Mouse (Mus musculus) stomach, embryonic 15.5 days (tissue): ENCODE measurements around the gene Olfr1310. TPM values are rescaled to one million over a fixed set of nuclear protein-coding genes. Genes with fewer than 3 reads are reported as not detected.
"Not testable (repeated sequence)": the region's sequence is repeated elsewhere in the genome, so short reads cannot be mapped to it uniquely, and the experiment has no call there.

ENCODE experiments used
- ATAC-seq: fragments of 200-750 bp; cut with Nextera tagmentation; 2 replicates; pipeline ENCODE4 v1.8.0; 2017; ENCODE audit warnings: low read depth, moderate number of reproducible peaks, moderate TSS enrichment; ENCODE audit not compliant: insufficient read depth, low FRiP score
- H3K27ac ChIP-seq: fragments of 300-500 bp; sonication (generic); 2 replicates; pipeline ENCODE4 v1.5.1; 2015; ENCODE audit warnings: mild to moderate bottlenecking, inconsistent platforms
- H3K27me3 ChIP-seq: fragments of 300-500 bp; sonication (generic); replicated peaks from 2 replicates; pipeline ENCODE4 v1.6.1; 2015; ENCODE audit warnings: inconsistent platforms
- H3K36me3 ChIP-seq: fragments of 300-500 bp; sonication (generic); 2 replicates; pipeline ENCODE4 v1.6.1; 2015; ENCODE audit warnings: inconsistent platforms
- H3K4me1 ChIP-seq: fragments of 300-500 bp; sonication (generic); 2 replicates; pipeline ENCODE4 v1.6.1; 2015; ENCODE audit warnings: inconsistent platforms
- H3K4me2 ChIP-seq: fragments of 300-500 bp; sonication (generic); 2 replicates; pipeline ENCODE4 v1.6.1; 2015; ENCODE audit warnings: mild to moderate bottlenecking, inconsistent platforms
- H3K4me3 ChIP-seq: fragments of 300-500 bp; sonication (generic); replicated peaks from 2 replicates; pipeline ENCODE4 v1.5.1; 2015; ENCODE audit warnings: inconsistent platforms
- H3K9ac ChIP-seq: fragments of 300-500 bp; sonication (generic); 2 replicates; pipeline ENCODE4 v1.6.1; 2015; ENCODE audit warnings: inconsistent platforms
- H3K9me3 ChIP-seq: fragments of 300-500 bp; sonication (generic); 2 replicates; pipeline ENCODE4 v1.6.1; 2016; ENCODE audit warnings: inconsistent platforms
- WGBS: fragments of 180-500 bp; shearing (Covaris S2); methylation state at CpG from one replicate; pipeline ENCODE4 v1.1.7; 2015; 5-methylcytosine and 5-hydroxymethylcytosine counted together
- polyA plus RNA-seq: library from polyadenylated mRNA; unstranded; fragments of >200 nt; fragmentation: Nextera tagmentation; extraction: Ambion mirVana; gene quantifications from 2 replicates; pipeline ENCODE4 v1.2.1, GENCODE M21; 2015

Olfr1310 gene
- not detected in 2 replicates for polyA plus RNA-seq

GRCm38 (mm10) chr2:112012608-112013007 lies at the start of gene Olfr1310:
Olfr1310 (minus strand) TSS chr2:112012708.
- Histone ChIP-seq H3K27ac (no peak within 1 kb of the TSS), H3K36me3 (no peaks in the 10 kb centered on the region), H3K4me1 (no peaks in the 10 kb centered on the region), H3K9me3 (no peaks in the 10 kb centered on the region), H3K27me3 (no peaks in the 10 kb centered on the region), H3K9ac (no peak within 1 kb of the TSS), H3K4me3 (no peak within 1 kb of the TSS), H3K4me2 (no peak within 1 kb of the TSS)
- ATAC-seq: no peak

GRCm38 (mm10) chr2:112050138-112050537 lies 37.6 kb upstream of the Olfr1310 start, which contains the start of gene Olfr1312:
Olfr1312 (minus strand) TSS chr2:112050238.
- H3K36me3 ChIP-seq: no peaks in the 10 kb centered on the region
- H3K4me2 ChIP-seq: no peak within 1 kb of the TSS
- no peaks in the 10 kb centered on the region for H3K4me1 ChIP-seq
- H3K9ac ChIP-seq: no peak within 1 kb of the TSS
- WGBS: 30% methylated on average over 1 of the region's 1 CpGs
- H3K27ac ChIP-seq: no peak within 1 kb of the TSS
- ATAC-seq: no peak
- H3K9me3 ChIP-seq: no peaks in the 10 kb centered on the region
- no peak within 1 kb of the TSS for H3K4me3 ChIP-seq
- no peaks in the 10 kb centered on the region for H3K27me3 ChIP-seq

DNA sequence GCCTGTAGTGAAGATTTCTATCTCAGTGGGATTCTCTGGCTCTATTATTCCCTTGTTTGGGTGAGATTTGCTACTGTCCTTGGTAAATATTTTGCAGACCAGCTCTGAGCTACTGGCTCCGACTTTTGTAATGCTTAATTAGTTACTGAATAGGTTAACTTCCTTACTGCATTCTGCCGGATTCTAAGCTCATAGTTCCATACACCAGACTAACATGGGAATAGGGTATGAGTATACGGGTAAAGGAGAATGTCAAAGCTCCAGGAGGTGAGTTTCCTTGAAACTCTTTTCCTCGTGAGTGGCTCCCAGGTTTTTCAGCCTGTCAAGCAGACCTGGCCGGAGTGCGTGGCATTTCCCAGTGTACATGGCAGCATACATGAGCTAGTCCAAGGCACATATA lies 14.5 kb upstream of the Olfr1310 start:
- H3K4me1 ChIP-seq, H3K4me2 ChIP-seq, H3K4me3 ChIP-seq, H3K27me3 ChIP-seq, ATAC-seq, H3K9me3 ChIP-seq, H3K27ac ChIP-seq, H3K36me3 ChIP-seq, H3K9ac ChIP-seq: not testable (repeated sequence)
- WGBS: 33% methylated on average over 6 of the region's 6 CpGs

- Histone ChIP-seq H3K4me3 (no peak within 1 kb of the TSS), H3K4me1 (no peaks in the 10 kb centered on the region), H3K9ac (no peak within 1 kb of the TSS), H3K4me2 (no peak within 1 kb of the TSS), H3K27me3 (no peaks in the 10 kb centered on the region), H3K36me3 (no peaks in the 10 kb centered on the region), H3K9me3 (no peaks in the 10 kb centered on the region), H3K27ac (no peak within 1 kb of the TSS)
- ATAC-seq: no peak
- WGBS: 86% methylated on average over 2 of the region's 2 CpGs
Measured at GRCm38 (mm10) chr2:112024312-112024711, 11.8 kb upstream of the Olfr1310 start, which contains the start of gene Olfr1311. Olfr1311 (minus strand) TSS chr2:112024412.

GRCm38 (mm10) chr2:112014900-112015299 lies 2.4 kb upstream of the Olfr1310 start:
- H3K4me3 ChIP-seq: no peak overlapping the region
- no peaks in the 10 kb centered on the region for H3K36me3 ChIP-seq
- WGBS: 72% methylated on average over 3 of the region's 3 CpGs
- no peak overlapping the region for H3K4me2 ChIP-seq
- no peak for ATAC-seq
- no peak overlapping the region for H3K9ac ChIP-seq
- no peaks in the 10 kb centered on the region for H3K27me3 ChIP-seq
- no peak overlapping the region for H3K27ac ChIP-seq
- H3K4me1 ChIP-seq: no peaks in the 10 kb centered on the region
- no peaks in the 10 kb centered on the region for H3K9me3 ChIP-seq

DNA sequence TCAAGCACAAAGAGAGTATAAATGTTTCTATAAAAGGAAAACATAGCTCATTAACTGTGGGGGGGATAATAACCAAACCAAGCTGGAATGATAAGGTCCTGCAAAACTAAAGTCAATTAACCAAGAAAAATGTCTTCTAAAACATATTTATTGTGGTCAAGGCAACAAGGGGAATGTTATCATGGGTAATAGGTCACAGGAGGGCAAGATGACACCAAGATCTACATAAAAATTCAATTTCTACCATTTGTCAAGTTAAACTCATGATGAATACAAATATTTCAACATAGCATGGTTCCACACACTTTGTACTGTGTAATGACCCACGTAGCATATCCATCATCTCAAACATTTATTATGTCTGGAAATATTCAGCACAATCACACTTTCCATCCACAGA lies 22.3 kb downstream of the Olfr1310 start, which contains the start of gene Olfr1309:
Gene Olfr1309 (minus strand): TSS at position 101 of the 400 bp plus-strand sequence.
- no peak within 1 kb of the TSS for H3K27ac ChIP-seq
- WGBS: 67% methylated on average over 1 of the region's 1 CpGs
- H3K27me3 ChIP-seq: no peaks in the 10 kb centered on the region
- ATAC-seq: no peak
- H3K9me3 ChIP-seq: no peaks in the 10 kb centered on the region
- no peak within 1 kb of the TSS for H3K4me3 ChIP-seq
- H3K9ac ChIP-seq: no peak within 1 kb of the TSS
- H3K4me1 ChIP-seq: no peaks in the 10 kb centered on the region
- no peak within 1 kb of the TSS for H3K4me2 ChIP-seq
- H3K36me3 ChIP-seq: no peaks in the 10 kb centered on the region

DNA sequence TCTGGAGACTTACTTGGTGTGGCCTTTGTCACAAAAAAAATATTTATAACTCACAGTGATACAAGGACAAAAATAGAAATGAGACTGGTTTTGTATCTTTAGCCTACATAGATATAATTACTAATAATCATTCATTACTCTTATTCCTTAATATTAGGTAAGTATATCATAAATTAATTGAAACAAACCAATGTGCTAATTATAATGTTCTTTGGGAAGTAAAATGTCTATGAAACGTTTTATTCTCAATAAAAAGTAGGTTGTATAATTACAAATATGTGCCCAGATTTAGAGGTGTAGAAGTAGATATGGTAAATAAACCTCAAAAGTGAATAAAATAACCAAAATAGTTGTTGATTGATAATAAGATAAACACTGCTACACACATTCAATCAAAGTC lies 47.7 kb downstream of the Olfr1310 start, which contains the start of gene Olfr1308:
Gene Olfr1308 (minus strand): TSS at position 101 of the 400 bp plus-strand sequence.
- no peak within 1 kb of the TSS for H3K27ac ChIP-seq
- no peaks in the 10 kb centered on the region for H3K27me3 ChIP-seq
- no peaks in the 10 kb centered on the region for H3K9me3 ChIP-seq
- no peak for ATAC-seq
- no peak within 1 kb of the TSS for H3K9ac ChIP-seq
- no peaks in the 10 kb centered on the region for H3K4me1 ChIP-seq
- no peaks in the 10 kb centered on the region for H3K36me3 ChIP-seq
- WGBS: 47% methylated on average over 1 of the region's 1 CpGs
- H3K4me3 ChIP-seq: no peak within 1 kb of the TSS
- no peak within 1 kb of the TSS for H3K4me2 ChIP-seq

Other genes starting within 250 kb of the Olfr1310 start
- not detected in 2 replicates for gene Olfr1302, start 235.3 kb downstream of the Olfr1310 start, polyA plus RNA-seq
- not detected in 2 replicates for gene Olfr1303, start 192.4 kb downstream of the Olfr1310 start, polyA plus RNA-seq
- gene Olfr1305, start 135.6 kb downstream of the Olfr1310 start, polyA plus RNA-seq: not detected in 2 replicates
- not detected in 2 replicates for gene Olfr1306, start 96.4 kb downstream of the Olfr1310 start, polyA plus RNA-seq
- gene Olfr1307, start 63.3 kb downstream of the Olfr1310 start, polyA plus RNA-seq: not detected in 2 replicates
- gene Olfr1308, start 47.8 kb downstream of the Olfr1310 start, polyA plus RNA-seq: not detected in 2 replicates
- gene Olfr1309, start 22.4 kb downstream of the Olfr1310 start, polyA plus RNA-seq: not detected in 2 replicates
- not detected in 2 replicates for gene Olfr1311, start 11.7 kb upstream of the Olfr1310 start, polyA plus RNA-seq
- not detected in 2 replicates for gene Olfr1312, start 37.5 kb upstream of the Olfr1310 start, polyA plus RNA-seq
- not detected in 2 replicates for gene Olfr1313, start 65.1 kb upstream of the Olfr1310 start, polyA plus RNA-seq
- gene Olfr1314, start 84.1 kb upstream of the Olfr1310 start, polyA plus RNA-seq: not detected in 2 replicates
- not detected in 2 replicates for gene Olfr1315-ps1, start 102.7 kb upstream of the Olfr1310 start, polyA plus RNA-seq
- not detected in 2 replicates for gene Olfr1316, start 122.3 kb upstream of the Olfr1310 start, polyA plus RNA-seq
- not detected in 2 replicates for gene Olfr1317, start 127.6 kb upstream of the Olfr1310 start, polyA plus RNA-seq
- gene Olfr1318, start 141.5 kb upstream of the Olfr1310 start, polyA plus RNA-seq: not detected in 2 replicates
- 27.0 and 28.0 TPM in 2 replicates for gene Lpcat4, start 226.8 kb upstream of the Olfr1310 start, polyA plus RNA-seq
- 0.04 TPM in 1 of 2 replicates, not detected in the other for gene Nutm1, start 246.6 kb upstream of the Olfr1310 start, polyA plus RNA-seq
- gene Nop10, start 249.2 kb upstream of the Olfr1310 start, polyA plus RNA-seq: 213 and 223 TPM in 2 replicates